Mouse (Mus musculus): ENCODE data around the gene 2510039O18Rik.

DNA sequence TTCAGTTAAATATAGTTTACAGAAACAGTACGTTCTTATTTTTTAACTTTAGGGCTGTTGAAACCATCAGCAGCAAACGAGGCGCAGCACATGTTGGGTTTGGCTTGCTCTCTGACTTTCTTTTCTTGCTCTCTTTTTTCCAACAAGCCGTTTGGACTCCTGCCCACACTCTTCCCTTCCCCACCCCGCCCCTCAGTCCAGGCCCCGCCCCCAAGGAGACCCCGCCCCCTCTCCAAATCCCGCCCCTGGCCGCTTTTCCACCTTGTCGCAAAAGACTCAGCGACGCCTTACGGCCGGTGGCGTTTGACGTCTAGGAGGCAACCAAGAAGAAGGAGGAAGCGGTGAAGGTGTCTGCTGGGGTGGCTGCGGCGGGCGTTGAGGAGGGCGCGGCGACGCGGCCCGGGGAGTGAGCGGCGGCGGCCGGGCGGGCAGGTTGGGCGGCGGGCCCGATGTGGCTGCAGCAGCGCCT lies at the start of gene 2510039O18Rik:
- TF ChIP-seq CTCF (IDR thresholded peaks at IDR 0.05; ENCODE audit: borderline replicate concordance, extremely low read depth, insufficient read depth, insufficient read length) (no peak), POLR2A (IDR thresholded peaks at IDR 0.05; ENCODE audit: borderline replicate concordance, extremely low read depth, insufficient read depth, insufficient read length, poor library complexity, severe bottlenecking) (peak; percentile 47; the same call in 1 of the 2 replicates)

Data from brain, embryonic 14.5 days (tissue).